Mouse (Mus musculus): Measurements from ENCODE around the gene Trip11. TPM values are rescaled to one million over a fixed set of nuclear protein-coding genes. Genes with fewer than 3 reads are reported as not detected.

Trip11 gene
- polyA plus RNA-seq, 1 experiment from 2014 or later = 12.0 TPM

GRCm38 (mm10) chr12:101794458-101794857, 118.6 kb downstream of the Trip11 start:
- Histone ChIP-seq H3K27me3 (ENCODE audit: insufficient read depth, low read length) (no peaks in the 10 kb centered on the region), H3K36me3 (replicated peaks; ENCODE audit: insufficient read depth, low read length) (no peaks in the 10 kb centered on the region), H3K27ac (ENCODE audit: low read depth) (no peak overlapping the region), H3K9me3 (ENCODE audit: low read length) (no peaks in the 10 kb centered on the region), H3K4me2 (ENCODE audit: low read depth, low read length) (no peak overlapping the region), H3K4me1 (ENCODE audit: insufficient read depth) (no peaks in the 10 kb centered on the region), H3K4me3 (ENCODE audit: low read depth, low read length) (no peak overlapping the region), H3K9ac (replicated peaks) (no peak overlapping the region)
- WGBS (ENCODE audit: insufficient replicate concordance) = 65% methylated on average over 3 of the region's 3 CpGs
- TF ChIP-seq CTCF (IDR thresholded peaks at IDR 0.05; ENCODE audit: low read depth) = no peak
- TF ChIP-seq EP300 (IDR thresholded peaks at IDR 0.05; ENCODE audit: low read depth) = no peak
- DNase-seq (no peak), ATAC-seq (no peak)

GRCm38 (mm10) chr12:101793221-101793621, 119.8 kb downstream of the Trip11 start:
- no peak overlapping the region for H3K9ac ChIP-seq (replicated peaks)
- H3K36me3 ChIP-seq (replicated peaks; ENCODE audit: insufficient read depth, low read length) = no peaks in the 10 kb centered on the region
- WGBS (ENCODE audit: insufficient replicate concordance) = 71% methylated on average over 5 of the region's 5 CpGs
- H3K4me3 ChIP-seq (ENCODE audit: low read depth, low read length) = no peak overlapping the region
- no peak for ATAC-seq
- no peak overlapping the region for H3K4me2 ChIP-seq (ENCODE audit: low read depth, low read length)
- H3K4me1 ChIP-seq (ENCODE audit: insufficient read depth) = no peaks in the 10 kb centered on the region
- TF ChIP-seq CTCF (IDR thresholded peaks at IDR 0.05; ENCODE audit: low read depth) (no peak), EP300 (IDR thresholded peaks at IDR 0.05; ENCODE audit: low read depth) (no peak)
- no peak overlapping the region for H3K27ac ChIP-seq (ENCODE audit: low read depth)
- H3K9me3 ChIP-seq (ENCODE audit: low read length) = no peaks in the 10 kb centered on the region
- no peaks in the 10 kb centered on the region for H3K27me3 ChIP-seq (ENCODE audit: insufficient read depth, low read length)
- DNase-seq = no peak

GRCm38 (mm10) chr12:101792684-101793083, 120.4 kb downstream of the Trip11 start:
- Histone ChIP-seq H3K27ac (ENCODE audit: low read depth) (no peak overlapping the region), H3K4me3 (ENCODE audit: low read depth, low read length) (no peak overlapping the region), H3K4me1 (ENCODE audit: insufficient read depth) (no peaks in the 10 kb centered on the region), H3K9me3 (ENCODE audit: low read length) (no peaks in the 10 kb centered on the region), H3K36me3 (replicated peaks; ENCODE audit: insufficient read depth, low read length) (no peaks in the 10 kb centered on the region), H3K27me3 (ENCODE audit: insufficient read depth, low read length) (no peaks in the 10 kb centered on the region), H3K4me2 (ENCODE audit: low read depth, low read length) (no peak overlapping the region), H3K9ac (replicated peaks) (no peak overlapping the region)
- TF ChIP-seq EP300 (IDR thresholded peaks at IDR 0.05; ENCODE audit: low read depth) (no peak), CTCF (IDR thresholded peaks at IDR 0.05; ENCODE audit: low read depth) (no peak)
- DNase-seq = no peak
- no peak for ATAC-seq
- WGBS (ENCODE audit: insufficient replicate concordance) = 70% methylated on average over 4 of the region's 4 CpGs

GRCm38 (mm10) chr12:101789767-101790166, 123.3 kb downstream of the Trip11 start:
- no peak for TF ChIP-seq CTCF (IDR thresholded peaks at IDR 0.05; ENCODE audit: low read depth)
- no peak for TF ChIP-seq EP300 (IDR thresholded peaks at IDR 0.05; ENCODE audit: low read depth)

GRCm38 (mm10) chr12:101789250-101789649, 123.8 kb downstream of the Trip11 start:
- no peaks in the 10 kb centered on the region for H3K27me3 ChIP-seq (ENCODE audit: insufficient read depth, low read length)
- no peaks in the 10 kb centered on the region for H3K4me1 ChIP-seq (ENCODE audit: insufficient read depth)
- TF ChIP-seq CTCF (IDR thresholded peaks at IDR 0.05; ENCODE audit: low read depth) = no peak
- TF ChIP-seq EP300 (IDR thresholded peaks at IDR 0.05; ENCODE audit: low read depth) = no peak
- 66% methylated on average over 3 of the region's 3 CpGs for WGBS (ENCODE audit: insufficient replicate concordance)
- H3K36me3 ChIP-seq (replicated peaks; ENCODE audit: insufficient read depth, low read length) = no peaks in the 10 kb centered on the region
- H3K27ac ChIP-seq (ENCODE audit: low read depth) = no peak overlapping the region
- no peaks in the 10 kb centered on the region for H3K9me3 ChIP-seq (ENCODE audit: low read length)
- H3K9ac ChIP-seq (replicated peaks) = no peak overlapping the region
- H3K4me2 ChIP-seq (ENCODE audit: low read depth, low read length) = no peak overlapping the region
- H3K4me3 ChIP-seq (ENCODE audit: low read depth, low read length) = no peak overlapping the region
- no peak for ATAC-seq
- DNase-seq = no peak

More at GRCm38 (mm10) chr12:101789767-101790166, 123.3 kb downstream of the Trip11 start:
- Histone ChIP-seq H3K27me3 (ENCODE audit: insufficient read depth, low read length) (no peaks in the 10 kb centered on the region), H3K9ac (replicated peaks) (no peak overlapping the region), H3K4me1 (ENCODE audit: insufficient read depth) (no peaks in the 10 kb centered on the region), H3K4me2 (ENCODE audit: low read depth, low read length) (no peak overlapping the region), H3K9me3 (ENCODE audit: low read length) (no peaks in the 10 kb centered on the region), H3K36me3 (replicated peaks; ENCODE audit: insufficient read depth, low read length) (no peaks in the 10 kb centered on the region), H3K27ac (ENCODE audit: low read depth) (no peak overlapping the region), H3K4me3 (ENCODE audit: low read depth, low read length) (no peak overlapping the region)
- WGBS (ENCODE audit: insufficient replicate concordance) = 80% methylated on average over 3 of the region's 3 CpGs
- DNase-seq (no peak), ATAC-seq (no peak)

Other genes starting within 250 kb of the Trip11 start
- 0.20 and 0.33 TPM in 2 replicates for gene Tc2n, start 194.7 kb downstream of the Trip11 start, polyA plus RNA-seq (2015; fragmentation: Nextera tagmentation; extraction: Ambion mirVana)
- gene Fbln5, start 94.2 kb downstream of the Trip11 start, polyA plus RNA-seq (2015; fragmentation: Nextera tagmentation; extraction: Ambion mirVana) = 10.7 TPM in 2 replicates
- 7.4 and 7.6 TPM in 2 replicates for gene Atxn3, start 45.0 kb upstream of the Trip11 start, polyA plus RNA-seq (2015; fragmentation: Nextera tagmentation; extraction: Ambion mirVana)
- gene Cpsf2, start 62.7 kb upstream of the Trip11 start, polyA plus RNA-seq (2015; fragmentation: Nextera tagmentation; extraction: Ambion mirVana) = 11.4 and 12.0 TPM in 2 replicates
- 0.05 and 0.08 TPM in 2 replicates for gene Slc24a4, start 215.5 kb upstream of the Trip11 start, polyA plus RNA-seq (2015; fragmentation: Nextera tagmentation; extraction: Ambion mirVana)

Data from liver, postnatal 0 days (tissue).